Mouse (Mus musculus) liver, postnatal 0 days (tissue): Measurements from ENCODE around the gene Spred2. TPM values are rescaled to one million over a fixed set of nuclear protein-coding genes. Genes with fewer than 3 reads are reported as not detected.

Source experiments
- ATAC-seq: fragments of 200-750 bp; cut with Nextera tagmentation; 2 replicates; pipeline ENCODE4 v1.8.0; 2017; ENCODE audit warnings: mild to moderate bottlenecking, moderate library complexity
- DNase-seq: peaks from one replicate; pipeline ENCODE4 v3.0.0-alpha.2; 2016
- H3K27ac ChIP-seq: fragments of 300-500 bp; sonication (generic); 2 replicates; pipeline ENCODE4 v1.5.1; 2014; ENCODE audit warnings: antibody characterized with exemption, moderate library complexity, mild to moderate bottlenecking, low read depth
- H3K27me3 ChIP-seq: fragments of 300-500 bp; sonication (generic); 2 replicates; pipeline ENCODE4 v1.6.1; 2014; ENCODE audit warnings: low read length, control low read depth, mixed read lengths; ENCODE audit not compliant: insufficient read depth
- H3K36me3 ChIP-seq: fragments of 300-500 bp; sonication (generic); replicated peaks from 2 replicates; pipeline ENCODE4 v1.6.1; 2014; ENCODE audit warnings: mild to moderate bottlenecking, control low read depth, low read length, moderate library complexity, mixed read lengths; ENCODE audit not compliant: insufficient read depth
- H3K4me1 ChIP-seq: fragments of 300-500 bp; sonication (generic); 2 replicates; pipeline ENCODE4 v1.6.1; 2014; ENCODE audit warnings: antibody characterized with exemption, mild to moderate bottlenecking, control low read depth; ENCODE audit not compliant: insufficient read depth
- H3K4me2 ChIP-seq: fragments of 300-500 bp; sonication (generic); 2 replicates; pipeline ENCODE4 v1.6.1; 2014; ENCODE audit warnings: low read depth, mild to moderate bottlenecking, low read length, moderate library complexity, mixed read lengths
- H3K4me3 ChIP-seq: fragments of 300-500 bp; sonication (generic); 2 replicates; pipeline ENCODE4 v1.5.1; 2014; ENCODE audit warnings: low read depth, low read length
- H3K9ac ChIP-seq: fragments of 300-500 bp; sonication (generic); replicated peaks from 2 replicates; pipeline ENCODE4 v1.6.1; 2014; ENCODE audit warnings: mild to moderate bottlenecking, moderate library complexity
- H3K9me3 ChIP-seq: fragments of 300-500 bp; sonication (generic); 2 replicates; pipeline ENCODE4 v1.6.1; 2016; ENCODE audit warnings: mild to moderate bottlenecking, control low read depth, low read length, mixed read lengths
- CTCF ChIP-seq: sonication (generic); IDR thresholded peaks from 2 replicates; pipeline ENCODE4 v1.5.1; 2016; ENCODE audit warnings: antibody characterized with exemption, low read depth
- EP300 ChIP-seq: IDR thresholded peaks from 2 replicates; pipeline ENCODE4 v1.6.1; 2016; ENCODE audit warnings: antibody characterized with exemption, low read depth, mild to moderate bottlenecking
- WGBS: fragments of 180-500 bp; shearing (Covaris S2); extraction: QIAGEN DNeasy Blood & Tissue Kit; methylation state at CpG from one replicate; pipeline ENCODE4 v1.1.7; 2014; ENCODE audit not compliant: insufficient replicate concordance; 5-methylcytosine and 5-hydroxymethylcytosine counted together
- polyA plus RNA-seq: library from polyadenylated mRNA; unstranded; fragments of >200 nt; fragmentation: Nextera tagmentation; extraction: Ambion mirVana; gene quantifications from 2 replicates; pipeline ENCODE4 v1.2.1, GENCODE M21; 2015

The Spred2 gene
- polyA plus RNA-seq, 1 experiment from 2014 or later, result 1.3 TPM

DNA sequence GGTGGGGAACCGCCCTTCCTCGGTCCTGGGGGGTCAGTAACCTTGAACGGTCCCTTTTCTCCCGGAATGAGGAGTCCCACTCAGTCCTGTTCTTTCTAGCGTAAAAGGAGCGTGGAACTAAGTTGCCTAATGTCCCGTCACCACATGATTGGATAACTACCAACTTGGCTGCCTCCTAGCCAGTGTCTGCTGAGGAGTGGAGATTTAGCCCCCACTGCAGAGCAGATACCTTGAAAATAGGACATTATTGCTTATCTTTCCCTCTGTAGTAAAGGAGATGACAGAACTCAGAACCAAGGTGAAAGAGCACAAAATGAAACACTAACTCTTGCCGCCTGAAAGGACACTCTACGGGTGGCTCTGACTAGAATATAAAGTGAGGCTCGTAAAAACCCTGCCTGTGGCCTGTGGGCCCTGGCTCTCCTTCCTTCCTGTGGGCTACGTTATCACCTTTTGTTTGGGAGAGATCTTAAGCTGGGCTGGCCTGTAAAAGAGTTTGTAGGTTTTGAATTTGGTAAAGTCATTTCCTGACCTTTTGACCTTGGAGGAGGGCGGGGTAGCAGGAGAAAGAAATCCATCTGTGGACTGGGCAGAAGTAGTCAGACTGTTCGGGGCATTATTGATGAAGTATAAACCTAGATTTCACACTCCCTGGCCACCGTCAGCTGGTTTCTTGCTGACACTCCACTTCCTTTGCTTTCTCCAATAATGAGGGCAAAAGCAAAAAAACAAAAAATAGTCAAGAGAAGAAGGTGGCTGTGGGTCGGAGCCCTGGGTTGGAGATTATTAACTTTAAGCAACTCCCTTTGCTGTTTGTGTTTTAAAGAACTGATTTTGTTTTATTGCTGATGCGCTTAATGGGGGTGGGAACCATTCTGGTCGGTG is 62.9 kb downstream of the Spred2 start:
- Histone ChIP-seq H3K9me3 (no peaks in the 10 kb centered on the region), H3K27me3 (no peaks in the 10 kb centered on the region), H3K4me1 (peaks cover 53% of the 10 kb centered on the region), H3K9ac (peak overlapping the region; percentile 10; the same call in 1 of the 2 replicates), H3K4me3 (no peak overlapping the region), H3K27ac (peak overlapping the region; percentile 78), H3K36me3 (no peaks in the 10 kb centered on the region), H3K4me2 (peak overlapping the region; percentile 51)
- ATAC-seq (peak; percentile 21; the same call in 1 of the 2 replicates), DNase-seq (no peak)
- WGBS, result 19% methylated on average over 17 of the region's 17 CpGs
- TF ChIP-seq CTCF, result no peak
- TF ChIP-seq EP300, result peak; percentile 11; the same call in 1 of the 2 replicates

- DNase-seq (no peak), ATAC-seq (peak; percentile 27; the same call in 1 of the 2 replicates)
- TF ChIP-seq CTCF, result no peak
- TF ChIP-seq EP300, result peak; percentile 4; the same call in 1 of the 2 replicates
- H3K27ac ChIP-seq, result peak overlapping the region; percentile 78
- no peaks in the 10 kb centered on the region for H3K36me3 ChIP-seq
- WGBS, result 32% methylated on average over 9 of the region's 9 CpGs
- no peaks in the 10 kb centered on the region for H3K9me3 ChIP-seq
- H3K4me2 ChIP-seq, result peak overlapping the region; percentile 51
- no peak overlapping the region for H3K9ac ChIP-seq
- no peaks in the 10 kb centered on the region for H3K27me3 ChIP-seq
- H3K4me3 ChIP-seq, result no peak overlapping the region
- H3K4me1 ChIP-seq, result peaks cover 57% of the 10 kb centered on the region
Measured at GRCm38 (mm10) chr11:19987756-19988091, 63.5 kb downstream of the Spred2 start.

- H3K4me1 ChIP-seq, result peaks cover 62% of the 10 kb centered on the region
- DNase-seq (no peak), ATAC-seq (no peak)
- H3K36me3 ChIP-seq, result no peaks in the 10 kb centered on the region
- TF ChIP-seq EP300 (no peak), CTCF (no peak)
- 54% methylated on average over 5 of the region's 5 CpGs for WGBS
- no peak overlapping the region for H3K4me2 ChIP-seq
- 0 out of 2 replicates have a peak overlapping the region, but pooled peaks have one; percentile 19 for H3K27ac ChIP-seq
- H3K9ac ChIP-seq, result no peak overlapping the region
- H3K4me3 ChIP-seq, result no peak overlapping the region
- H3K9me3 ChIP-seq, result no peaks in the 10 kb centered on the region
- no peaks in the 10 kb centered on the region for H3K27me3 ChIP-seq
Measured at GRCm38 (mm10) chr11:19988224-19988623, 64.0 kb downstream of the Spred2 start.

DNA sequence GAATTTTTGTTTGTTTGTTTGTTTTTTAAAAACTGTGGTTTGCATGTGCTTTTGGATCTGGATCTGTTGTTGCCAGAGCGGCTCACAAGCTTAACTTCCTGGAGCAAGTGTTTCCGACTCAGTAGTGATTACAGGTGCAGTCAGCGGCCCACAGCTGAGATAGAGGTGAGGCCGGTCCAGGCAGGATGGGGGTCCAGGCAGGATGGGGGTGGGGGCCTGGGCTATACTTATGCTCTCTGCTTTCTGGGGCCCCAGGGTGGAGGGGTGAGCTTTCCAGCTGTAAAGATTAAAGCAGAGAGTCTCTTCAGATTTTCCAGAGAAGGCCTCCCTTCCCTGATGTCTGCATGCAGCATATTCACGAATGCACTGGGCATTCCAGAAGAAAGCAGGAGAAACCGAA is 64.5 kb downstream of the Spred2 start:
- Histone ChIP-seq H3K4me3 (no peak overlapping the region), H3K4me2 (no peak overlapping the region), H3K9me3 (no peaks in the 10 kb centered on the region), H3K27me3 (no peaks in the 10 kb centered on the region), H3K9ac (no peak overlapping the region), H3K4me1 (peaks cover 64% of the 10 kb centered on the region), H3K27ac (peak overlapping the region; percentile 55; the same call in 1 of the 2 replicates), H3K36me3 (no peaks in the 10 kb centered on the region)
- WGBS, result 55% methylated on average over 6 of the region's 6 CpGs
- no peak for TF ChIP-seq EP300
- TF ChIP-seq CTCF, result no peak
- DNase-seq, result no peak
- no peak for ATAC-seq

DNA sequence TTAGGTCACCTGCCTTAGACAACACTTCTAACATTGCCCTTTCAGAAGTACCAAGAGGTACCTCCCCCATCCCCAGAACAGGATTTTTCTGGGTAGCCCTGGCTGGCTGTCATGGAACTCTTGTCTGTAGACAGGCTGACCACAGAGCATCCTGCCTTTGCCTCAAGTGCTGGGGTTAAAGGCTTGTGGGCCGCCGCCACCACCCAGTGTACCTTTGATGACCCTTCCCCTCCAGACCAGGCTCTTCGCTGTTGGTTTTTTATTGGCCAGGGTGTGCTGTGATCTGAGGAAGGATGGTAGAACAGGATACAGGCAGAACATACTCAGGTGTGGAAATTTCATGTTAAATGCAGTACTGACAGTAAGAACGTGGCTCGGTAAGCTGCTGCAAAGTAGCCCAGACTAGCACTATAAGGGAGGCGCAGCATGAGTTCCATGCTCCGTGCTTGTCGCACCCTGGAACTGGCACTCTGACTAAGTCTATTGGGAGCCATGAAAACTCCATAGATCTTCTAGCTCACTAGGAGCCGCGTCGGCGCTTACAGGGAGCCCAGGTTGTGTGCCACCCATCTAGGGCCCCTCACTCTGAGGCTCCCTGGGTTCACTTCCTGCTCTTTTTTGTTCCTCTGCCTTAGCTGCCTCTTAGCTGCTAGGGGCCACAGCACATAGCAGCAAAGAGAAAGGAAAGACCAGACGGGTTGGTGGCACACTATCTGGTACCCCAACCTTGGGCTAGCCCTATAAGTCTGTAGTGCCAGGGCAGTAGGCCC is 65.2 kb downstream of the Spred2 start:
- ATAC-seq, result no peak
- Histone ChIP-seq H3K36me3 (no peaks in the 10 kb centered on the region), H3K4me3 (no peak overlapping the region), H3K27ac (peak overlapping the region; percentile 55; the same call in 1 of the 2 replicates), H3K4me1 (peaks cover 71% of the 10 kb centered on the region), H3K27me3 (no peaks in the 10 kb centered on the region), H3K9me3 (no peaks in the 10 kb centered on the region), H3K4me2 (no peak overlapping the region), H3K9ac (no peak overlapping the region)
- DNase-seq, result no peak
- no peak for TF ChIP-seq CTCF
- TF ChIP-seq EP300, result no peak
- WGBS, result 56% methylated on average over 13 of the region's 13 CpGs

- Histone ChIP-seq H3K27ac (peak overlapping the region; percentile 88), H3K4me1 (peaks cover 67% of the 10 kb centered on the region), H3K4me3 (no peak overlapping the region), H3K9me3 (no peaks in the 10 kb centered on the region), H3K27me3 (no peaks in the 10 kb centered on the region), H3K9ac (no peak overlapping the region), H3K36me3 (no peaks in the 10 kb centered on the region), H3K4me2 (no peak overlapping the region)
- 57% methylated on average over 2 of the region's 2 CpGs for whole genome bisulfite sequencing
- DNase-seq (no peak), ATAC-seq (peak; percentile 26; the same call in 1 of the 2 replicates)
- no peak for TF ChIP-seq EP300
- TF ChIP-seq CTCF, result no peak
Measured at GRCm38 (mm10) chr11:19990731-19991130, 66.6 kb downstream of the Spred2 start.
